Mouse (Mus musculus) left cerebral cortex, postnatal 4 days (tissue): ENCODE measurements around the gene Rnf19b. TPM values are rescaled to one million over a fixed set of nuclear protein-coding genes. Genes with fewer than 3 reads are reported as not detected.

Experiments
- total RNA-seq, 2 experiments: library from RNA; stranded (reverse); gene quantifications; 2 replicates each; pipeline ENCODE4 v1.2.3; 2021

Gene Rnf19b
- total RNA-seq, 2 experiments from 2014 or later = 97.9 to 102 TPM

Other genes starting within 250 kb of the Rnf19b start
- 10 to 100 TPM; 37.5 to 38.4 TPM for gene Trim62, start 174.7 kb upstream of the Rnf19b start, total RNA-seq
- gene Azin2, start 95.8 kb upstream of the Rnf19b start, total RNA-seq = 10 to 100 TPM; 17.8 to 20.0 TPM
- gene Ak2, start 66.3 kb upstream of the Rnf19b start, total RNA-seq = 10 to 100 TPM; 33.5 to 33.8 TPM
- not detected for gene Tmem54, start 47.3 kb downstream of the Rnf19b start, total RNA-seq
- gene Hpca, start 63.8 kb downstream of the Rnf19b start, total RNA-seq = 100 to 1,000 TPM; 189 to 218 TPM
- 10 to 100 TPM; 16.4 to 18.0 TPM for gene Fndc5, start 78.7 kb downstream of the Rnf19b start, total RNA-seq
- gene S100pbp, start 131.5 kb downstream of the Rnf19b start, total RNA-seq = 10 to 100 TPM; 40.5 to 42.1 TPM
- 100 to 1,000 TPM; 113 to 121 TPM for gene Yars, start 131.5 kb downstream of the Rnf19b start, total RNA-seq
- gene C77080, start 203.1 kb downstream of the Rnf19b start, total RNA-seq = 10 to 100 TPM in 1 of 2 experiments, 1 to 10 TPM in 1; 9.7 to 11.7 TPM
- 1 to 10 TPM in 1 of 2 experiments, under 1 TPM in 1; 0.58 to 1.6 TPM for gene Sync, start 229.3 kb downstream of the Rnf19b start, total RNA-seq